Mouse (Mus musculus) inflammation-experienced regulatory T-cells, adult 6 months (primary cell): ENCODE measurements around the gene Hmgcr. TPM values are rescaled to one million over a fixed set of nuclear protein-coding genes. Genes with fewer than 3 reads are reported as not detected.

Source experiments
- ATAC-seq: one replicate; pipeline ENCODE4 v1.8.0; 2017
- polyA plus RNA-seq, 3 experiments: library from polyadenylated mRNA; unstranded; fragments of 100-300 nt; shearing (Covaris generic); gene quantifications; one replicate each; pipeline ENCODE4 v1.2.1; 2017

The Hmgcr gene
- polyA plus RNA-seq, result 10 to 100 TPM; 44.2 to 73.9 (median 53.7) TPM

- peak; percentile 95 for ATAC-seq
Measured at GRCm38 (mm10) chr13:96670406-96671077, at the start of gene Hmgcr. Hmgcr (minus strand) TSS chr13:96670936.

GRCm38 (mm10) chr13:96720003-96720402 lies 49.3 kb upstream of the Hmgcr start:
- no peak for ATAC-seq

GRCm38 (mm10) chr13:96717821-96718220 lies 47.1 kb upstream of the Hmgcr start:
- ATAC-seq, result no peak

GRCm38 (mm10) chr13:96716311-96716710 lies 45.6 kb upstream of the Hmgcr start:
- no peak for ATAC-seq

GRCm38 (mm10) chr13:96709269-96710233 lies 38.8 kb upstream of the Hmgcr start:
- no peak for ATAC-seq

GRCm38 (mm10) chr13:96702567-96703278 lies 32.0 kb upstream of the Hmgcr start:
- no peak for ATAC-seq

- ATAC-seq, result peak; percentile 99
Measured at GRCm38 (mm10) chr13:96697805-96698586, 27.3 kb upstream of the Hmgcr start.

- no peak for ATAC-seq
Measured at GRCm38 (mm10) chr13:96695428-96695827, 24.7 kb upstream of the Hmgcr start.

GRCm38 (mm10) chr13:96689901-96690300 lies 19.2 kb upstream of the Hmgcr start:
- ATAC-seq, result no peak

GRCm38 (mm10) chr13:96687261-96687660 lies 16.5 kb upstream of the Hmgcr start:
- ATAC-seq, result no peak

- no peak for ATAC-seq
Measured at GRCm38 (mm10) chr13:96684779-96685178, 14.0 kb upstream of the Hmgcr start.

- no peak for ATAC-seq
Measured at GRCm38 (mm10) chr13:96681088-96681620, 10.4 kb upstream of the Hmgcr start.

GRCm38 (mm10) chr13:96680163-96681087 lies 9.7 kb upstream of the Hmgcr start:
- ATAC-seq, result no peak

GRCm38 (mm10) chr13:96678616-96679015 lies 7.9 kb upstream of the Hmgcr start:
- ATAC-seq, result no peak

GRCm38 (mm10) chr13:96677071-96677470 lies 6.3 kb upstream of the Hmgcr start:
- peak; percentile 80 for ATAC-seq

GRCm38 (mm10) chr13:96675756-96676155 lies 5.0 kb upstream of the Hmgcr start:
- ATAC-seq, result no peak

GRCm38 (mm10) chr13:96673817-96674216 lies 3.1 kb upstream of the Hmgcr start:
- no peak for ATAC-seq

- ATAC-seq, result no peak
Measured at GRCm38 (mm10) chr13:96672276-96672675, 1.5 kb upstream of the Hmgcr start.

GRCm38 (mm10) chr13:96671906-96672234 lies 1.1 kb upstream of the Hmgcr start:
- no peak for ATAC-seq

- ATAC-seq, result peak; percentile 5
Measured at GRCm38 (mm10) chr13:96671078-96671905, 556 bp upstream of the Hmgcr start.
